Mouse (Mus musculus) R1 (cell line): ENCODE measurements around the gene Unc93a2.
"Not testable (repeated sequence)": the region's sequence is repeated elsewhere in the genome, so short reads cannot be mapped to it uniquely, and the experiment has no call there.

Experiments
- DNase-seq: peaks from one replicate; pipeline ENCODE4 v3.0.0-alpha.2; 2018; ENCODE audit warnings: low read depth, low spot score

Unc93a2 gene

DNA sequence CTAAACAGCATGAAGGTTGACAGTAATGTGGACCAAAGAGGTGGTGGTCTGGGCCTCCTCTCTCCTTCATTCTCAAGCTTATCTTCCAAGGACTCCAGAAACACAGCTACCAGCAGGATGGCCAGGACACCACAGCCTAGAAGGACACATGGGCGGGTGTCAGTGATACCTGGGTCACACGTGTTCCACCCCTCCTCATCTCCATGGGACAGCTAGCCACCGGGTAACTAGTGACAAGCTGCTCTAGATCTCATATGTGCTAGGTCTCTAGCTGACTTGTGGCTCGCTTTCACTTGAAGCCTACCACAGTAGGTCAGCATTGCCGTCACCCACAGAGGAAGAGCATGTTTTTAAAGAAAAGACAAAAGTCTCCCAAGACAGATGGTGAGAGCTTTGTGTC is 13.4 kb downstream of the Unc93a2 start, which contains the start of gene Gm49630:
TSS of gene Gm49630 (minus strand) at position 101 of the 400 bp plus-strand sequence.
- not testable (repeated sequence) for DNase-seq

DNA sequence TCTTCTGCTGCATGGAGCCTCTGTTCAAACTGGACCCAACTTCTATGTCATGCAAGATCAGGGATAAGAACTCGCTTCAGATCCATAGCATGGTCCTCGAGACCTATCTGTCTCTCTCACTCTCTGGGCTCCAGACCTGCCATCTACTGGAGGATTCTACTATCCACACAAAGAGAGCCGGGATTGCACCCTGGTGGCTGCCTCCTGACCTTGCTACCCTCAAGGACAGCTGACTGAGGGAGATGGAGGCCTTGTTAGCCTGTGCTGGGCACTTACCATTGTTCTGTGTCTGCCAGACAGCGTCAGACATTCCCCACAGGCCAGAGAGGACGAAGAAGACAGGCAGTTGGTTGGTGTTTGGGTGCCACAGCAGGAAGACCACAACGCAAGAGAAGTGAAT is 15.9 kb downstream of the Unc93a2 start:
- DNase-seq: not testable (repeated sequence)

DNA sequence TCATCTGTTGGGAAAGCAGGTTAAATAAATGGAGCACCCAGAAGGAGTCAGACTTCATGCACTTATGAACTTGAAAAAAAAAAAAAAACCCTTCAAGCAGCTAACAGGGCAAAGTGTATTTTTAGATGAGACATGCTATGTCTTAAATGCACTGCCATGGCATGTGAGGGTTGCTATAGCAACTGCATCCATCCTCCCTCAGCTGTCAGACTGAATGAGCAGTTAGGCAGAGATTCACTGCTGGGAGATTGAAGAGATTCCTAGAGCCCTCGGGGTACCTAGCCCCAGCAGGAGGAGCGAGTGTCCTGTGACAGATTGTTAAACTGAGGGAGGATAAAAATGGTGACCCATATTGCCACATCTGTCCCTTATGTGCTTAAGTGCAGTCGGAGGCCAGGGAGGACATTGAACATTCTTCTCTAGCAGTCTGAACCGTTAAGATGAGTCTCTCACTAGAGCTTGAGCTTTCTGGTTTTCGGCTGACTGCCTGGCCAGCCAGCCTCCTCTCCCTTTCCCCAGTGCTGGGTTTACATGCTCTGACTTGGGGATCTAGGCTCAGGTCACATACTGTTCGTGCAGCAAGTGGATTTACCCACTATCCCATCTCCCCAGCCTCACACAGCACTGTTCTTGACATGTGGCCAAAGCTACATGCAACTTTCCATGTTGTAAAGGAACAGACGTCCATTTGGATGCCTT is 18.4 kb downstream of the Unc93a2 start:
- DNase-seq: not testable (repeated sequence)

DNA sequence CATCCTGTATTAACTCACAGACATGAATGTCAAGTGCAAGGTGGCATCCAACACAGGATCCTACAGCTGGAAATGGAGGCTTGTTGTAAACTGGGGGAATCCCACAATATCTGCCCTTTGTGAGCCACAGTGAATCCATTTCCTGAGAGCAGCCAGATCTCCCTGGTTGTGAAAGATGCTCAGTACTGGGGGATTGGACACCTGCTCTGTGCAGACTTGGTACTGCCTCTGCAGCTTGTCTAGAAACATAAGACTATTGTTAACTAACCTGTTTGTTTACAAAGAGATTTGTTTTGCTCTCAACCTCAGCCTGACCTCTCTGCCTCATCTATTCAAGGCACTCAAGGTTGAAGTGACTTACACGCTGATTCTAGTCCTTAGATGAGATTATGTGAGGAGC is 19.0 kb downstream of the Unc93a2 start:
- DNase-seq: not testable (repeated sequence)

DNA sequence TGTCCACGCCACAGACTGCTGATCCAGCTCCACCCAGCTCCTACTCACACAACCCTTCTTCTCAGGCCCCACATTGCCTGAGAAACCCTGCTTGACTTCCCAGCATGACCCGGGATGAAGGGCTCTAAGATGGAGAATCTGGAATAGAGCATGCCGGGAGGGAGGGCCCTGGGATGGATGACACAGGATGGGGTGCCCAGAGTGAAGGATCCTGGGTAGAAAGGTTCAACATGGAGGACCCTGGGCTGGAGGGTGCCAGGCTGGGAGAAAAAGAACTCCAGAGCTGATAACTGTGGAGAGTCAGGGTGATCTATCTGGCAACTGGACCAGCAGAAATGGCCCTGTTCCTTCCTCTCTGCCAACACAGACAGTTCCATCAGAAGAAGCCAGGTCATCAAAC is 19.6 kb downstream of the Unc93a2 start:
- DNase-seq: not testable (repeated sequence)

DNA sequence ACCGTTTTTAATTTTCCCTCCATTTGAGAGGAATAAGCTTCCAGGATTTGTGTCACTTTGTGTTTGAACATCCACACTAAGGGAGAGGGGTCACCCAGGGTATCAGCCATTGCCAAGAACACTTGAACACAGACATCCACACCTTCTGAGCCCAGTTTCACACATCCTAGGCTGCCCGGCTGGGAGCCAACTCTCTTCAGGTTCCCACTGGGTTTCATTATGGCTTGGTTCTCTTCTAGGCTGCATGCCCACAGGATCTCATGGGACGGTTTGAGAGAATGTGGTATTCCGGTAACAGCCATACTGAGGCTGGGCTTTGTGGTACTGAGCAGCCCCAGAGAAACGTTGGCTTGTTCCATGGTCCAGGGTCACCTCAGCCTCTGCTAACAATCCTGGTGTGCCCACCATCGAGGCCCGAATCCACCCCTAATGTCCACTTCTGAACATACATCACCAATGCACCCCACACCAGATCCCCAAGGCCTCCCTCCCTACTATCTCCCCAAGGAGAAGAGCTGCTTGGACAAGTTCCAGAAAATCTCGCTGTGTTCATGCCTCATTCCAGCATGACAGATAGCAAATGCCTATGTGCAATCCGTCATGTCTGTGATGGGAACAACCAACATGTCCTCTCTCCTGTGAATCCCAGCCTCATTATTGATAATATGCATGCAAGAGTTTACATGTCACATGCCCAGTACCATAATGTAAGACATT is 24.4 kb downstream of the Unc93a2 start:
- DNase-seq: not testable (repeated sequence)

DNA sequence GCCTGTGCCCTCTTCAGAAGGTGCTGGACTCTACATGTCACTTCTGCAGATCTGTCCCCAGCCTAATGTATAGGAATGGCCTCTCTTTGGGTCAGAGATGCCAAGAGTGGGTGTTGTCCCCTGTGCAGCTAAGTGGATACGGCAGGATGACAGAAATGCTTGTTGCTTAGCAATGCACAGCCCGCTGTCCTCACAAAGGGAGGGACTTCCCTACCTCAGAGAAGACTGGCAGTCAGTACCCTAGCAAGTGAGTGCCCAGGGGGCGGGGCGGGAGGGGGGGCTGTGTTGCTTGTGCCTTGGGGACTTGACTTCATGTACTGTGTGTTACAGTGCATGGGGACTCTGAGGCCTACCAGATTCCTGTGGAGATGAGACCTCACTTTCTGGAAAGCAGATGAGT is 25.5 kb downstream of the Unc93a2 start:
- DNase-seq: not testable (repeated sequence)

DNA sequence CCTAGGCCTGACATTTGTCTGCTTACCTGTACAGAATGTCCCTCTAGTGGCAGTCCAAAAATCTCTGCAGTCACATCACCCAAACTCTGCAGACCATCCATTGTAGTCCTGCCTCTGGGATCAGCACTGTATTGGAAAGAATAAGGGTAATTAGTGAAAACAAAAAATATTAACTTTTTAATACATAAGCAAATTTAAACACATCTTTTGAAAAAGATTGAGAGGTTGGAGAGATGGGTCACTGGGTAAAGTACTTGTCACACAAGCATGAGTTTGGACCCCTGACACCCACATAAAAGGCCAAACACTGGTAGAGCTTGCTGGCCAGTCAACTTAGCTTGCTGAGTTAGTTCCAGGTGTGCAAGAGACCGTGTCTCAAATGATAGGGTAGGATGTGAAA is 32.7 kb downstream of the Unc93a2 start, which contains the start of gene Ttll2:
TSS of gene Ttll2 (minus strand) at position 101 of the 400 bp plus-strand sequence.
- DNase-seq: not testable (repeated sequence)

DNA sequence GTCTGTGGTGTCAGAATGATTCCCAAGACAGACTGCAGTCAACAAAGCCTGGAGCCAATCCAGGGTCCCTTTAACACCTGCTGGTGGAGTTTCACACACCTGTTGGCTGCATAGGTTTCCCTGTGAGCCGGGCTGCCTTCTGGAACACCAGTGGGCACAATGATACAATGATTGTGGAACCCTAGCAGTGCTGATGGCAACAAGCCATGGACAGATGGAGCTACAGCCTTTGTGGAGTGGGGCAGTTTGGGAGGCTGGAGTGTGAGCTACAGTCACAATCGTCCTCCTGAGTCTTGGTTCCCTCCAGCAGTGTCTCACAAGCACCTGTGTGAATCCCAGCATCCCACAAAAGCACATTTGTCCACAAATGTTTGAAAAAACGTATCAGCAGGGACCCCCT is 36.5 kb downstream of the Unc93a2 start:
- DNase-seq: not testable (repeated sequence)

DNA sequence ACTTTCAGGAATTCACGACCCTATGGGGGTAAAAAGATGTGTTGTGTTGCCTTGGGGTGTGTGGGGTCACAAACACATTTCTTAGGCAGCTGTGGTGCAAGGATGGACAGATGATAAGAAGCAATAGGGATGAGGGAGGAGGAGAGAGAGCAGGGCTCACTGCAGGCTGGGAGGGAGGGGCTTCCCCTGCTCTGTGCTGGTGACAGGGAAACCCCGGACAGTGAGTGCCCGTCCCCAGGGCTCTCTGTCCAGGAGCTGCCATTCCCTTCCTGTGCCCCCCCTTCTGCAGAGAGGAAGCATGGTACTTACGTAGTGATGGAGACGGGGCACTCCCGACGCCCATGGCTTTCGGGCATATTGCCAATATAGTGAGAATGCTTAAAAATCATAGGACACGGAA is 47.9 kb downstream of the Unc93a2 start:
- not testable (repeated sequence) for DNase-seq

DNA sequence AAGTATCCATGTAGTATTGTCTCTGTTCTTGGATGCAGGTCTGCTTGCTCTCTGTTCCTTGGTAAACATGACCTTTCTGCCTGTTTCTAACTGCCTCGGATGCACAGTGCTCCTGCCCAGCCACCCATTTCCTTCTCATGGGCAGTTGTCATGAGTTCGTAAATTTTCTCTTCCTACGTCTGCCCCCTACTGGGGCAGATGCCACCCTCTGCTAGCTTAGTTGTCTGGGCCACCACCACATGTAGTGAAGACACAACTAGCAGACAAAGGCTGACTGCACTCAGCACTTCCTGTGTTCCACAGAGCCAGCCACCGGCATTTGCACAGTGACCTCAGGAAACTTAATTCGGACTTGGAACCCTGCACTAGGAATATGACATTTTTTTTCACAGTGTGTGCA is 52.5 kb downstream of the Unc93a2 start:
- DNase-seq: not testable (repeated sequence)

DNA sequence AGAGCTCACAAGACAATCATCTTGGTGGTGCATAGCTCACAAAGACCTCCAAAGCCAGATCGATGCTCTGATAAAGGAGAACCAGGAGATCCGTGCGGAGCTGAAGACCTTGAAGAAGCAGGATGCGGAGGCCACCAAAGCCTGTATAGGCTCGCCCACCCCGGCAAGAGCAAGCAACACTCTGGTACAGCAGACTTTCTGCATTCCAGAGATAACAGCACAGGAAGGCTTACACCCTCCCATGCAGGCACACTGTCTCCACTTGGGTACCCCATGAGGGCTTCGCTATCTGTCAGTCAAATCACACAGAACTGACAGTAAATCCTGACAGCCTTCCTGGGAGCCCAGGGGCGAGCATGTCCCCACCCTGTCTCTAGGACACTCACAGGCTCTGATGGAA is 58.8 kb downstream of the Unc93a2 start:
- DNase-seq: not testable (repeated sequence)

DNA sequence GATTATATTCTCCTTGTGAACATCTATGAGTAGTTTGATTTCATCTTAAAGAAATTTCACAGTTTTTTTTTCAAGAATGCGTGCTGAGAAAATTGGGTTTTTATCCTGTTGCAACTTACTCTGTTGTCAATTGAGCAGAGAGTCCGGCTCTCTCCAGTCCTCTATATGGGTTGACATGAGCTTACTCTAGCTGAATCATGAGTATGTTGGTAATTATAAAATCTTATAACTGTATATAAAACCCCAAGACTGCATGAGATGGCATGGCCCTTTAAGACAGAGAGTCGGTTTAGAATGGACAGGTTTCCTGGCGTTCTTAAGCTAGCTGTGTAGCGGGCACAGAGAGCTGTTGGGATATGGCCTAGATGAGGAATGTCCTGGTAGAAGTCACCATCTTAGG is 60.9 kb downstream of the Unc93a2 start, which contains the start of gene Tcp10a:
TSS of gene Tcp10a (plus strand) at position 301 of the 400 bp plus-strand sequence.
- DNase-seq: not testable (repeated sequence)

DNA sequence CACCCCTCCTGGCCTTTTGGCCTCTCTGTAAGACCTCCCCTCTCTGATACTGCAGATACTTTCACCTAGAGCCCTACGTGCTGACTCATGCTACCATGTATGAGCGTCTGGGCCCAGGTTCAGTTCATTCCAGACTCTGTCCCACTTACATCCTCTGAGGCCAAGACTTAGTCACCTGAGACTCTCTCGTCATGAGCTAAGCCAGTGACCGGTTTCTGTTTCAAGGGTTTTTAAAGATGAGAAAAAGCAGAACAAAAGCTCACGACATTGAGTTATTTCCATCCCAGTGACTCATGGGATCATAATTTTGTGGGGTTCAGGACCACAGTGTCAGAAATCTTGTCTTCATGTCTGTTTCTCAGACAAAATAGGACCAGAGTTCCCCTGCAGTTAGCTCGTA is 65.5 kb downstream of the Unc93a2 start:
- DNase-seq: not testable (repeated sequence)

DNA sequence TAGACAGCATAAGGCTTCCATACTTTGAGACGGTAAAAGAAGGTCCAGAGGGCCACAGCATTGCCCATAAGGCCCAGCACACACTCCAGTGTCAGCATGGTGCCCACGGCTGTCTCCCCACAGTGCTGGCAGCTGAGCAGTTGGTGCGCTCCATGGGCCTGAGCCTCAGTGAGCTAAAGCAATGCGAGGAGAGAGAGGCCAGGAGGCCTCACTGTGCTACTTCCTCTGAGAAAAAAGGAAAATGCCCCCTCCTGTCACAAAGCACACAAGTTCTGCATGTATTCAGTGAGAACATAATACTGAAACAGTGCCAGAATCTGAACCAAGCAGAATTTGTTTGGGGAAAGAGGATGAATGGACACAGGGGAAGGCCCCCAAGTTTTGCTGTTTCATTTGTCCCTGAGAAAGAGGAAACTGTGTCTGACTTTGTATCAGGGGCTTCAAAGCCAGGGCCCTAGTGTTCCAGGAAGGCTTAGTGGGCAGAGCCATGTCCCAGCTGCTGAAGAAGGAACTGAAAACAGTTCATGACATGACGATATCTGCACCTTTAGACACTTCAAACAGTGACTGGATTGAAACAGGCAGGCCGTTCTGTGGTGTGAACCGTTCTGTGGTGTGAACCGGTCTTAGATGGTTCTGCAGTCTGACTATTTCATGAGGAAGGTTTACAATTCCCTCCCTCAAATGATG is 69.4 kb downstream of the Unc93a2 start:
- not testable (repeated sequence) for DNase-seq
